Mouse (Mus musculus): ENCODE measurements around the gene Slc25a21. TPM values are rescaled to one million over a fixed set of nuclear protein-coding genes. Genes with fewer than 3 reads are reported as not detected.
A peak's percentile ranks its signal among the peaks of the same experiment; 100 is the strongest.

Slc25a21 gene
- polyA plus RNA-seq, 1 experiment from 2014 or later: 3.9 TPM

DNA sequence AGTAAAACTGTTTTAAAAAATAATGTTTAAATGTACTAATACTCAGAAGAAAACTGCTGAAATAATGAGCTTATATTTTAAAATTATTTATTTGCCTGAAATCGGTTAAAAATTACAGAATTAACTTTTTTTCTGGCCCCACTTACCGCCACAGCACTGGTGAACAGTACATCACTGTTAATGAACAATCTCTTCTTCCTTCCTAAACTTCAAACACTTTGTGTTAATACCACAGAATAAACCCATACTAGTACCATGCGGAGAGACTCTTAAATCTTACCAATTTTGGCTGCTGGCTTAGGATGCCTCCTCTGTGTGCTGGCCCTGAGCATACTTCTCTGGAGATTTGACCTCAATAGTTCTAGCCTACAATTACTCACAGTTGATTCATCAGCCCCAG, 4.6 kb upstream of the Slc25a21 start:
- WGBS: 98% methylated on average over 3 of the region's 3 CpGs
- Histone ChIP-seq H3K36me3 (replicated peaks) (no peaks in the 10 kb centered on the region), H3K4me3 (no peak overlapping the region), H3K27ac (no peak overlapping the region), H3K9me3 (no peaks in the 10 kb centered on the region), H3K27me3 (ENCODE audit: poor library complexity, severe bottlenecking) (peaks cover 16% of the 10 kb centered on the region), H3K4me1 (peaks cover 14% of the 10 kb centered on the region)
- no peak for DNase-seq (ENCODE audit: extremely low spot score, low spot score)

DNA sequence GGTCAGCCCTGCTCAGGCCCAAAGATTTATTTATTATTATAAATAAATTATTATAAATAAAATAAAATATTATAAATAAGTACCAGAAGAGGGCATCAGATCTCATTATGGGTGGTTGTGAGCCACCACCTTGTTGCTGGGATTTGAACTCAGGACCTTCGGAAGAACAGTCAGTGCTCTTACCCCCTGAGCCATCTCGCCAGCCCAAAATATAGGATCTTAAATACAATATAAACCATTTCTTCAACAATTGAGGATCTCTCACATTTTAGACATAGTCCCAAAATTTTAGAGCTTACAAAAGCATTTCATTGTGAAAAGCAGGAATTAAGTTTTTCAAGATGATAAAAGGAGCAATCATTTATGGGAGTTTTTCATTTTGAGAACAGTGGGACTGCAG, 2.2 kb upstream of the Slc25a21 start:
- WGBS: 92% methylated on average over 2 of the region's 2 CpGs
- DNase-seq (ENCODE audit: extremely low spot score, low spot score): no peak

GRCm38 (mm10) chr12:57198269-57198668, 997 bp upstream of the Slc25a21 start:
- peaks cover 23% of the 10 kb centered on the region for H3K4me1 ChIP-seq
- no peak for DNase-seq (ENCODE audit: extremely low spot score, low spot score)

More for the DNA sequence above, 2.2 kb upstream of the Slc25a21 start:
- no peaks in the 10 kb centered on the region for H3K9me3 ChIP-seq
- H3K27me3 ChIP-seq (ENCODE audit: poor library complexity, severe bottlenecking): peaks cover 27% of the 10 kb centered on the region
- H3K36me3 ChIP-seq (replicated peaks): no peaks in the 10 kb centered on the region
- H3K4me3 ChIP-seq: no peak overlapping the region
- H3K4me1 ChIP-seq: peaks cover 23% of the 10 kb centered on the region
- no peak overlapping the region for H3K27ac ChIP-seq

GRCm38 (mm10) chr12:57196608-57197362, 487 bp downstream of the Slc25a21 start:
- under 1% methylated on average over 55 of the region's 59 CpGs for WGBS

More at GRCm38 (mm10) chr12:57198269-57198668, 997 bp upstream of the Slc25a21 start:
- H3K9me3 ChIP-seq: no peaks in the 10 kb centered on the region
- 0 out of 2 replicates have a peak overlapping the region, but pooled peaks have one; percentile 10 for H3K27ac ChIP-seq
- no peak overlapping the region for H3K4me3 ChIP-seq
- no peaks in the 10 kb centered on the region for H3K36me3 ChIP-seq (replicated peaks)
- H3K27me3 ChIP-seq (ENCODE audit: poor library complexity, severe bottlenecking): peaks cover 29% of the 10 kb centered on the region

GRCm38 (mm10) chr12:57196286-57196607, 1.0 kb downstream of the Slc25a21 start:
- Histone ChIP-seq H3K4me1 (peaks cover 23% of the 10 kb centered on the region), H3K36me3 (replicated peaks) (no peaks in the 10 kb centered on the region), H3K27ac (peak overlapping the region; percentile 86), H3K27me3 (ENCODE audit: poor library complexity, severe bottlenecking) (peaks cover 29% of the 10 kb centered on the region), H3K4me3 (peak overlapping the region; percentile 66), H3K9me3 (no peaks in the 10 kb centered on the region)
- no peak for DNase-seq (ENCODE audit: extremely low spot score, low spot score)
- 8% methylated on average over 8 of the region's 8 CpGs for WGBS

More at GRCm38 (mm10) chr12:57196608-57197362, 487 bp downstream of the Slc25a21 start:
- no peaks in the 10 kb centered on the region for H3K36me3 ChIP-seq (replicated peaks)
- no peaks in the 10 kb centered on the region for H3K9me3 ChIP-seq
- peaks cover 23% of the 10 kb centered on the region for H3K4me1 ChIP-seq
- H3K27me3 ChIP-seq (ENCODE audit: poor library complexity, severe bottlenecking): peaks cover 29% of the 10 kb centered on the region
- peak overlapping the region; percentile 86 for H3K27ac ChIP-seq
- peak overlapping the region; percentile 66 for H3K4me3 ChIP-seq
- peak; percentile 65 for DNase-seq (ENCODE audit: extremely low spot score, low spot score)

DNA sequence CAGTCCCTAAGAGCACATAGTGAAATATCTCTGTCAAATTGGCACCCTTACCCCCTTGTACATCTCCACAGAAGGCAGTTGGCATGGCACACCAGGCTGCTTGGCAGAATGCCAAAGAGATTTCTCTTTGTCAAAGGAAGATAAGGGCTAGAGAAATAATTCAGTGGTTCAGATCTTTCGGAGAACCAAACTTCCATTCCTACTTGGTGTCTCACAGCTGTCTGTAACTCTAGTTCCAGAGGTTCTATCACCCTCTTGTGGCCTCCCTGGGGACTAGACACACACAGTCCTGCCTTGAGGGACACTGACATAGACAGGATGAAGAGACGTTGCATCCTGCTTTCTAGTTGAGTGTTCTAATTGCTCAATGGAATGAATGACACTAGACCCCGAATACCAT, 2.7 kb downstream of the Slc25a21 start:
- H3K9me3 ChIP-seq: no peaks in the 10 kb centered on the region
- no peak overlapping the region for H3K27ac ChIP-seq
- no peak overlapping the region for H3K4me3 ChIP-seq
- peaks cover 28% of the 10 kb centered on the region for H3K4me1 ChIP-seq
- H3K36me3 ChIP-seq (replicated peaks): no peaks in the 10 kb centered on the region
- peaks cover 29% of the 10 kb centered on the region for H3K27me3 ChIP-seq (ENCODE audit: poor library complexity, severe bottlenecking)
- 49% methylated on average over 3 of the region's 3 CpGs for WGBS
- peak; percentile 26 for DNase-seq (ENCODE audit: extremely low spot score, low spot score)

- peaks cover 7% of the 10 kb centered on the region for H3K4me1 ChIP-seq
- DNase-seq (ENCODE audit: extremely low spot score, low spot score): no peak
- H3K9me3 ChIP-seq: no peaks in the 10 kb centered on the region
- H3K36me3 ChIP-seq (replicated peaks): no peaks in the 10 kb centered on the region
- H3K27ac ChIP-seq: no peak overlapping the region
- 91% methylated on average over 4 of the region's 4 CpGs for WGBS
- H3K4me3 ChIP-seq: no peak overlapping the region
- H3K27me3 ChIP-seq (ENCODE audit: poor library complexity, severe bottlenecking): no peaks in the 10 kb centered on the region
Observed at GRCm38 (mm10) chr12:57187032-57187431, 10.2 kb downstream of the Slc25a21 start.

DNA sequence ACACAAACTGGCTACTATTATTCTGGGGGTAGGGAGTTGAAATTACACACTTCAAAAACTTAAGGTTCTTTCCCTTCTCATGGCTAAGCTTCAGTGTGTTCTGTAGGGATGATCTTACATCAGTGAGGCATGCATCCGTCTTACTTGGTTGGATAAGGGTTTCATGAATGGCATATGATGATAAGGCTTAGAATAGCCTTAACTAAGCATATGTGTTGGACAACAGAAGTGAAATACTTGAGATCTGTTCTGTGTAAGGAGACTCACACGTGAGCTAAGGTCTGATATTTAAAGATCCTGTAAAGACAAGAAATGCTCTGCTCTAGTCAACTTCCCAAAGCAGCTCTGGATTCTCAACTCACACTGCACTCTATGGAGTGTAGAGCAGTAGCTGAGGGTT, 11.1 kb downstream of the Slc25a21 start:
- DNase-seq (ENCODE audit: extremely low spot score, low spot score): no peak
- WGBS: 78% methylated on average over 2 of the region's 2 CpGs
- no peaks in the 10 kb centered on the region for H3K9me3 ChIP-seq

DNA sequence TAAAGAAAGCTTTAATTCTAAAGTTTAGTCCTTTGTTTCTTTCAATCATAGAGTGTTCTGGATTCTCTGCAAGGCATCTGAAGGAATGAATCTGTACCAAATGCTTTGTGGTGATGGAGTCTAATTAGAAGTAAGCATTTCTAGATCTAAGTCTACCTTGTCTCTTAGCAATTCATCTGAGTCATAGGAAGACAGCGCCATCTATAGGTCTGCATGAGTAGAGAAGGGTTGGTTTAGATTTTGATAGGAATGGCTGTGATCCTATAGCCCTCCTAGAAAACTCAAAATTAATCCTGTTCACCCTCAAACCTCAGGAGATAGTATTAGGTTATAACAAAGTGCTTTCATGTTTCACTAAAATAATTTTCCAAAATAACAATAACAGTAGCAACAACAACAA, 11.8 kb downstream of the Slc25a21 start:
- no peak for DNase-seq (ENCODE audit: extremely low spot score, low spot score)
- Histone ChIP-seq H3K27ac (no peak overlapping the region), H3K4me1 (peaks cover 7% of the 10 kb centered on the region), H3K36me3 (replicated peaks) (no peaks in the 10 kb centered on the region), H3K4me3 (no peak overlapping the region), H3K9me3 (no peaks in the 10 kb centered on the region), H3K27me3 (ENCODE audit: poor library complexity, severe bottlenecking) (no peaks in the 10 kb centered on the region)
- WGBS: 0% methylated on average over 1 of the region's 1 CpGs

More for the DNA sequence above, 11.1 kb downstream of the Slc25a21 start:
- H3K27me3 ChIP-seq (ENCODE audit: poor library complexity, severe bottlenecking): no peaks in the 10 kb centered on the region
- H3K27ac ChIP-seq: no peak overlapping the region
- H3K4me1 ChIP-seq: peaks cover 7% of the 10 kb centered on the region
- H3K36me3 ChIP-seq (replicated peaks): no peaks in the 10 kb centered on the region
- no peak overlapping the region for H3K4me3 ChIP-seq

GRCm38 (mm10) chr12:57184401-57185147, 12.7 kb downstream of the Slc25a21 start:
- 67% methylated on average over 2 of the region's 2 CpGs for WGBS
- H3K27ac ChIP-seq: no peak overlapping the region
- peaks cover 8% of the 10 kb centered on the region for H3K4me1 ChIP-seq
- H3K9me3 ChIP-seq: no peaks in the 10 kb centered on the region
- no peaks in the 10 kb centered on the region for H3K27me3 ChIP-seq (ENCODE audit: poor library complexity, severe bottlenecking)
- no peak overlapping the region for H3K4me3 ChIP-seq
- DNase-seq (ENCODE audit: extremely low spot score, low spot score): no peak
- no peaks in the 10 kb centered on the region for H3K36me3 ChIP-seq (replicated peaks)

GRCm38 (mm10) chr12:57179465-57180188, 17.6 kb downstream of the Slc25a21 start:
- H3K4me3 ChIP-seq: no peak overlapping the region
- H3K4me1 ChIP-seq: peaks cover 16% of the 10 kb centered on the region
- no peaks in the 10 kb centered on the region for H3K9me3 ChIP-seq
- no peaks in the 10 kb centered on the region for H3K36me3 ChIP-seq (replicated peaks)
- 39% methylated on average over 5 of the region's 5 CpGs for WGBS
- H3K27me3 ChIP-seq (ENCODE audit: poor library complexity, severe bottlenecking): no peaks in the 10 kb centered on the region
- H3K27ac ChIP-seq: no peak overlapping the region
- DNase-seq (ENCODE audit: extremely low spot score, low spot score): peak; percentile 31

DNA sequence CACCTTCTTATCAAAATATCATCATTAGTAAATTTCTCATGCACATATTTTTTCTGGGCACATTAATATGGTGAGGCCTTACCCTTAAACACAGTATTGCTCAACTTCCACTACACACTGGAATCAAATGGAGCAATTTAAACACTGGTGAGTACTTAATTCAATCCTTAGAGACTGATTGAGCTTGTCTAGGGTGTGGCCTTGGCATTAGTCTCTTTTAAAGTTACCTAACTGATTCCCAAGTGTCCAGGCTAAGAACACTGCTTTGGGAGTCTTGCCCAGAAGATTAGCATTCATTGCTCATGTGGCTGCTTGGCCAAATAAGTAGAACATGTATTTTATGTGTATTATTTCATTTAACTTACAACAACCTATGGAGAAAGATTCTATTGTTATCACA, 18.5 kb downstream of the Slc25a21 start:
- H3K27ac ChIP-seq: no peak overlapping the region
- no peak overlapping the region for H3K4me3 ChIP-seq
- no peaks in the 10 kb centered on the region for H3K36me3 ChIP-seq (replicated peaks)
- H3K4me1 ChIP-seq: peaks cover 16% of the 10 kb centered on the region
- DNase-seq (ENCODE audit: extremely low spot score, low spot score): no peak
- H3K9me3 ChIP-seq: no peaks in the 10 kb centered on the region
- H3K27me3 ChIP-seq (ENCODE audit: poor library complexity, severe bottlenecking): no peaks in the 10 kb centered on the region

DNA sequence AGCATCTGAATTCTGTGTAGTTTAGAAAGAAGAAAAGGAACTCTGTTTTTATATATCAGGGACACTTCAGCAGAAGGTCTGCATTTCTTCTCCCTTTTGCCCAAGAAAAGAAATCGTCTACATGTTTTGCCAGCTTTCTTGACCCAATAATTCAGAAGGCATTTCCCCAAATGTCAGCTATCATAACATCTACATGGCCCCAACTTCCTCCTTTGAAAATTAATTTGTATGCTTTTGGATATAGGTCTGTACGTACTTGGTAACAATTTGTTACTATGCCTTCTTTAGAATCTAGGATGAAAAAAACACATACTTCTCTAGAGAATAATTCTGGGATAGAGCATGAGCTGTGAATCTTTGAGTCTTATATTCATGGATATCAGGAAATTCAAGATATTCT, 34.0 kb downstream of the Slc25a21 start:
- H3K9me3 ChIP-seq: no peaks in the 10 kb centered on the region
- no peak overlapping the region for H3K27ac ChIP-seq
- WGBS: 86% methylated on average over 2 of the region's 2 CpGs
- H3K4me1 ChIP-seq: peaks cover 8% of the 10 kb centered on the region; the same call in 1 of the 2 replicates
- H3K4me3 ChIP-seq: no peak overlapping the region
- no peaks in the 10 kb centered on the region for H3K27me3 ChIP-seq (ENCODE audit: poor library complexity, severe bottlenecking)
- H3K36me3 ChIP-seq (replicated peaks): no peaks in the 10 kb centered on the region
- no peak for DNase-seq (ENCODE audit: extremely low spot score, low spot score)

Measured in forebrain, embryonic 10.5 days (tissue).